Mouse (Mus musculus): ENCODE measurements at regions not wholly inside any gene's neighbourhood (a gene's known extent, or its start where the extent isn't known, plus 50 kb on each side); places are given as distances from the start of the nearest gene placed in this dataset.
A peak's percentile ranks its signal among the peaks of the same experiment; 100 is the strongest.

GRCm38 (mm10) chr13:47398976-47399375 is 276.5 kb downstream of the Rnf144b start:
- DNase-seq (ENCODE audit: low read depth), result no peak

- no peak for DNase-seq (ENCODE audit: low read depth)
Observed at GRCm38 (mm10) chr13:47413261-47413660, 290.8 kb downstream of the Rnf144b start.

DNA sequence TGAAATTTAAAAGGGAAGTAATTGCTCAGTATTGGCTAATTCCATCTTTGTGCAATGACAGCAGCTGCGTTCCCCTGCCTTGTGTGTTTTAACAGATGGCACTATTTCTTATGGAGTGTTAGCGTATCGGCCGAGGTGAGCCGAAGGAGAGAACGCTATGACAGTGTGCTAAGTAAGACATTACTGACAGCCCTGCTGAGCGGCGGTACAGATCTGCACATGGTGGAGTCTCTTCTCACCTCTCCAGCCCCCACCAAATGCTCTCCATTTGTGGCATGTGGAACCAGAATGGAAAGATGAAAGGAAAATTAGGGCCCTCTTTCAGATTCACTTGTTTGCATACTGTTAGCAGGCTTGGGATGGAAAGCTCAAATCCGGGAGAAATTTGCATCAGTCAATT is 291.5 kb downstream of the Rnf144b start:
- DNase-seq (ENCODE audit: low read depth), result no peak

DNA sequence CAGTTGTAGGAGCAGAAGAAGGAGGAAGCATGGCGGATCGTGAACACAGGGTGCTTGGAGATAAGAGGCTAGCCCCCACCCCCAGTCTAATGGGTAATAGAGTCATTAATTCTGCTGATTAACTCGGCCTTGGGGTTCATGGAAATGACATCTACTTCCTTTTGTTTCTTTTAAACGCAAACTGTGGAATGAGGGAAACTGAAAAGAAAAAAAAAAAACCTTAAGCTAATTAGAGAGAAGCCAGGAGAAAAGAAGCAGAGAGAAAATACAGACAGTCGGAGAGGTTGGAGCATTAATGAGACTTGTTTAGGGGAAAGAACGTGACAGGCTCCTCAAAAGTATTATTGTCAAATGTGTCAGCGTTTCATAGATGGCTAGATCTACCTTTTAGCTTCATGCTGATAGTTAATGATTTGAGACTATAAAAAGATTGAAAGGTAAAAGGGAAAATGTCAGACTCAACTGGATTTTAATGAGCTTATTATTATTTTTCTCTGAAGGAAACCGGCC is 307.5 kb downstream of the Rnf144b start:
- no peak for DNase-seq (ENCODE audit: low read depth)

DNA sequence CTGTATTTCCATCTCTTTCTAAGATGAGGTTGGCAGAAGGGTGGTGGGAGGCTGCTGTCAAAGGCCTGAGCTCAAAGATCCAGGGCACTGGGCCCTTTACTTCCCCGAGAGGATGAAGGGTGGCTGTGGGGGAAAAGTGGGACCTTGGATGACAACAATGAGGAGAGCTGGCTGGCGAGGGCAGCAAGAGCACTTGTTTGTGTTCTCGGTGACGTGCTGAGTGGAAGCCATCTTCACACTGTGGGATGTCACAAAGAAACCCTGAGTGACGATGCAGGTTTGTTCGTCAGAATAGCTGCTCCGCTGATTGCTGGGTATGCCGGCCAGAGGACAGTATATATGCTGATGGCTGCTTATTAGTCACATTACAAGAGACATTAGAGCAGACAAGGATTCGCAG is 308.0 kb downstream of the Rnf144b start:
- DNase-seq (ENCODE audit: low read depth), result no peak

DNA sequence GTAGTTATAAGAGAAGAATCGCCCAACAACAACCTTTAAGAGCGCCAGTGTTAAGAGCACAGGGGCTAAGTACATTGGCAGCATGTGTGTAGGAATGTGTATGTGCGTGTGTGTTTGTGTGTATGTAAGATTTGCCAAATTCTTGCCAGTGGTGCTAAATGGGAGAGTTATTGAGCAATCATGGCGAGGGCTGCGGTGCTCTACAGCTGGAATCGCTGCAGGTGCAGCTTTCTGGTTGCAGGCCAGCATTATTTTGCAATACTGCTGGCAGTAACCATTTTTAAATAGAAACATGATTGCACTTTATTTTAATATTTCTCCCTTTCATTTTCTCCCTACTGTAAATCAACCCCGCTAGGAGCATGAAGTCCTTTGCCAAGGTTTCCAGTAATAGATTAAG is 313.2 kb downstream of the Rnf144b start:
- peak; percentile 45 for DNase-seq (ENCODE audit: low read depth)

- peak; percentile 51 for DNase-seq (ENCODE audit: low read depth)
Observed at GRCm38 (mm10) chr13:47444876-47445275, 322.4 kb downstream of the Rnf144b start.

DNA sequence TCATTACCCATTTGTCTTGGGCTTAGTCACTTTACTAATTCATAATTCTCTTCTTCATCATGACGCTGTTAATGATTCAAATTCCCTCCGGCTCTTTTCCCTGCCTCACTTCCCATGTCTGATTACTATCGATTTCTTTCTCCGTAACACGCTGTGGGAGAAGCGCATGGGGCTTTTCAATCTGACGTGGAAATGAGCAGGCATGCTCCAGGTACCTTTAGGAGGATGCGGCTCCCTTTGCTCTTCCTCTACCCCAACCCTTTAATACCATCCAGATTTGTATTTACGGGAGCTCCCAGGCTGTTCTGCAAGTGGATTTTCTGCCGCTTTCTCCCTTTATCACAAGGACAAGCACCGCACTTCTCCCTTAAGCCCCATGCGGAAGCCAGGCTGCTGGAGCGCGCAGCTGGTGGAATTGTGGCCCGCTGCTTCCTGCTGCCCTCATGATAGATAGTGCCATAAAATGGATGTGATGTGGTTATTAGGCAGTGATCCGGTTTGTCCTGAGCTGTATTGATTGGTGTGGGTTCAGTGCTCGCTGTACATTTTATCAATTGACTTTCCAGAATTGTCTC is 329.8 kb downstream of the Rnf144b start:
- DNase-seq (ENCODE audit: low read depth), result no peak

DNA sequence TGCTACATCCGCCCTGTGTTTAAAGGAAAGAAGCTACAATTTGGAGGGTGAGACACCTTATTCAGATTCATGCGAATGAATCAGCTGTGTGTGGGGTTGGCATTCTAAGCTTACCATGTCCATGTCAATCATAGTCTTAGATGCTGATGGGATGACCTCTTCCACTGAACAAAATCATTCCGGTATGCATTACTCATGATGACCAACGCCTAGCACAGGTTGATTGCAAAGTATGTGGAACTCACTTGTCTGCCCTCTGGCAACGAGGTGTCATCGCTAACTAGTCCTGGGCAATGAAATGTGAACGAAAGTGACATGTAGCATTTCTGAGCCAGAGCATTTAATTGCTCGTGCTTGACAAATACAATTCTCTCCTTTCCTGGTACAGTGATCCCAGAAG is 339.7 kb downstream of the Rnf144b start:
- DNase-seq (ENCODE audit: low read depth), result no peak

DNA sequence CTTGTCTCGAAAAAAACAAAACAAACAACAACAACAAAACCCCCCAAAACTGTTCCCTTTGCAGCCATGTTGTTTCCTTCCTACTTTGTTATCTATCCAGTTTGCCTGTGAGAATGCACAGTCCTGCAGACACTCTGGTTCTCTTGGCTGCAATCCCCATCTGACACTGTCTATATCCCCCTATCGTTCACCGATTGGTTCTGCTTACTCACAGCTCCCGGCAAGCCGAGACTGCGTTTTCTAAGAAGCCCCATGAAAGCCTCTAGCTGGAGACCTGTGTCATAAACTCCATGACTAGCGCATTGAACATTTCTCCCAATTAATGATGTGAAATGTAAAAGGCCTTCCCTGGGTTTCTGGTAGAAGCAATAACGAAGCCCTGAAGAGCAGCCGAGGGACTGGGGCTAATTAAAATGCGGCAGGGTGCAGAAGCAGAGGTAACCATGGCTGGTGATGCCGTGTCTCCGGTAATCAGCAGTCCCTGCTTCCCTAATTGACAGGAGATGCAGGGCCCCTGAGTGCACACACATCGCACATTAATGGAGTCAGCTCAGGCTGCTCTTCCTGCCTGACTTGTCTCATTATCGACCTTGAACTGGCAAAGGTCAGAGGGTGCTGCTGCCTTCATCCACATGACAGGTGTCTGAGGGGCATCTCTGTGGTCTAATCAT is 349.2 kb downstream of the Rnf144b start:
- DNase-seq (ENCODE audit: low read depth), result no peak

- DNase-seq (ENCODE audit: low read depth), result no peak
Observed at GRCm38 (mm10) chr13:47480159-47480558, 357.7 kb downstream of the Rnf144b start.

DNA sequence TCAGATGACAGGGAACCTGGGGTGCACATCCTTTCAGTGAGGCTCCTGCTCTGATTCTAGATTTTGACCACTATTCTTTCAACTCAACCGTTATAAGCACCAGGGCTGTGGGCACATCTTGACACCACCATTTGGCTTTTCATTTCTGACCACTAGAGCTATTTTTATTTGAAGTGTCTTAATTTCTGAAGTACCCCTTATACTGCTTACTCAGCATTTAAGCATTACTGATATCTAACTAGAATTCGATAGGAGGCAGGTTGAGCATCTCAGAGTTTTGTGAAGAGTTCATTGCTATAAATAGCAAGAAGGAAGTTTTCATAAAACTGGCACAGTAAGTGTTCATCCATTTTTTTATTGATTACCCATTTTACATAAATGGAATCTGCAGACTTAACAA is 362.4 kb downstream of the Rnf144b start:
- no peak for DNase-seq (ENCODE audit: low read depth)

DNA sequence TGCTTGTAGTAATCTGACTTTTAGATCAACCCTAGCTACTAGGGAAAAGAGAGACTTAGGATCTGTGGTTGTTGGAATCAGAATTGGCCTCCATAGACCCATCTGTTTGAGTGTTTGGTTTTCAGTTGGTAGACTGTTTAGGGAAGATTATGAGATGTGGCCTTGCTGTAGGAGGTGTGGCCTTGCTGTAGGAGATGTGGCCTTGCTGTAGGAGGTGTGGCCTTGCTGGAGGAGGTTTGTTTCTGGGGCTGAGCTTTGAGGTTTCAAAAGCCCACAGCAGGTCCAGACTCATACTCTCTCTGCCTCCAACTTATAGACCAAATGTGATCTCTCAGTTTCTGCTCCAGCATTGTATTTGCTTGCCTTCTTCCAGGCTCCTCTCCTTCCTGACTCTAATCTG is 363.7 kb downstream of the Rnf144b start:
- DNase-seq (ENCODE audit: low read depth), result no peak

- no peak for DNase-seq (ENCODE audit: low read depth)
Observed at GRCm38 (mm10) chr13:47486658-47487057, 364.2 kb downstream of the Rnf144b start.

GRCm38 (mm10) chr13:47505380-47505955 is 383.0 kb downstream of the Rnf144b start:
- no peak for DNase-seq (ENCODE audit: low read depth)

- no peak for DNase-seq (ENCODE audit: low read depth)
Observed at GRCm38 (mm10) chr13:47532935-47533334, 410.5 kb downstream of the Rnf144b start.

- no peak for DNase-seq (ENCODE audit: low read depth)
Observed at GRCm38 (mm10) chr13:47537156-47537555, 414.7 kb downstream of the Rnf144b start.

GRCm38 (mm10) chr13:47549626-47550025 is 427.2 kb downstream of the Rnf144b start:
- DNase-seq (ENCODE audit: low read depth), result no peak

DNA sequence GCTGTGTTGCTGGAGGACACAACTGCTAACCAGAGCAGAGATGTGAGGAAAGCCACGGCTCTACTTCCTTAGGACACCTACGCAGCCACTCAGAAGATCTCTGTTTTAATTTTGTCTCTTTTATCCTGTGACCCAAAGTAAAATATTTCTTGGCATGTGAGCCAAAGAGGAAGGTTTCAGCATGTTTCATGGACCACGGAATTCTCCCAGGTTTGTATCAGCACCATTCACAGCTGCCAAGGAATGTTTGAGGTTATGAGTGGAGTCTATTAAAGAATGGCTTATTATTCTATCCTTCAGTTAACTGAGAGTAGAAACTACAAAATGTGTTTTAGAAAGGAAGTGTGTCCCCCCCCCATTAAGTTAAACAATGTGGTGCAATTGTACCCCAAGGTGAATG is 429.8 kb downstream of the Rnf144b start:
- no peak for DNase-seq (ENCODE audit: low read depth)

- no peak for DNase-seq (ENCODE audit: low read depth)
Observed at GRCm38 (mm10) chr13:47554198-47554597, 431.7 kb downstream of the Rnf144b start.

DNA sequence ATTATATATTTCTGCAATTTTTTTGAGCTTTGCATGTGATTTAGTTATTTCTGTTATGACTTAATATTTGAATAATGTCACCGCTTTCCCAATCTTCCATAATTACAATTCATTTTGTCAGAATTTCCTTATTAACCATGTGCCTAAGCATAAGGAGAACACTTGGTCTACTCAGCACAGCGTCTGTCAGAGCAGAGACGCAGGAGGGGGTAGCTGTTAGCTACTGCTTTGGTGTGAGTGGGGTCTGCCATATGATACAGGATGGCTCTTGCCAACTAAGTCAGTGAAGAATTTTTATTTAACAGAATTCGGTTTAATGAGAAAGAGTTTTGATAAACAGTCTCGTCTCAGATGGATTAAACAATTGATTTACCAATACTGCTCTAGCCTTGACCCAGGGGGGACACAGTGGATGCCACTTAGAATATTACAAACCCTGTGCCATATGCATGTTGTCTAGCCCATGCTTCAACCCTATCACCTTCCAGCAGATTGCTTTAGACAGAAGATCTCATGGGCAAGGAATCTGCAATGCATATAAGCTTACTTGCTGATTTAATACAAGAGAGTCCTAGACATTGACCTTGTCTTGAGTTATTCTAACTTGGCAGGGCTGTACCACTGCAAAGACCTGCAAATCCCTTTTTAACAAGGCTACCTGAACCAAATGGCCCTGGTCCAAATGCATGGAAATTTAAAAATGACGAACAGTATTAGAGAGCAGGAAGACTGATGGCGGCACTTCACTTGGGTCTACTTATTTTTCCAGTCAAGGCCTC is 434.9 kb downstream of the Rnf144b start:
- DNase-seq (ENCODE audit: low read depth), result no peak

GRCm38 (mm10) chr13:47562836-47563235 is 440.4 kb downstream of the Rnf144b start:
- DNase-seq (ENCODE audit: low read depth), result no peak

DNA sequence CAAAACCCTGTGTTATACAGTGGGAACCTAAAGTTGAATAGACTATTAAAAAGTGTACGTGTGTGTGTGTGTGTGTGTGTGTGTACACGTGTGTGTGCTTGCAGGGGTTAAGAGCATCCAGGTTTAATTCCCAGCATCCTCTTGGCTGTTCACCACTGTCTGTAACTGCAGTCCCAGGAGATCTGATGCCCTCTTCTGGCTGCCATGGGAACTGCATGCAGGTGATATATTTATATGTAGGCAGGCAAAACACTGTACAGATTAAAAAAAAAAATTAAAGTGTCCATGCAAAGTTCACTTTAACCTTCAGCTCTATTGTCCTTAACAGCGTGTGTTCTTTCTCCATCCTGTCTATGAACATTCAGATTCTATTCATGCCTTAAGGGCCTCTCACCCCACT is 454.1 kb downstream of the Rnf144b start:
- DNase-seq (ENCODE audit: low read depth), result no peak
